Mouse (Mus musculus): Measurements from ENCODE around the gene Ascl3. TPM values are rescaled to one million over a fixed set of nuclear protein-coding genes. Genes with fewer than 3 reads are reported as not detected.

Ascl3 gene
- total RNA-seq, 4 experiments from 2014 or later: not detected

- no peak for DNase-seq (ENCODE audit: low spot score)
Observed at GRCm38 (mm10) chr7:109710069-109710468, 21.5 kb downstream of the Ascl3 start.

GRCm38 (mm10) chr7:109708961-109709382, 22.6 kb downstream of the Ascl3 start:
- peak; percentile 71 for DNase-seq (ENCODE audit: low spot score)

GRCm38 (mm10) chr7:109707023-109707785, 24.3 kb downstream of the Ascl3 start:
- DNase-seq (ENCODE audit: low spot score): peak; percentile 57

- DNase-seq (ENCODE audit: low spot score): no peak
Observed at GRCm38 (mm10) chr7:109704461-109704860, 27.1 kb downstream of the Ascl3 start.

- DNase-seq (ENCODE audit: low spot score): no peak
Observed at GRCm38 (mm10) chr7:109704016-109704377, 27.5 kb downstream of the Ascl3 start.

DNA sequence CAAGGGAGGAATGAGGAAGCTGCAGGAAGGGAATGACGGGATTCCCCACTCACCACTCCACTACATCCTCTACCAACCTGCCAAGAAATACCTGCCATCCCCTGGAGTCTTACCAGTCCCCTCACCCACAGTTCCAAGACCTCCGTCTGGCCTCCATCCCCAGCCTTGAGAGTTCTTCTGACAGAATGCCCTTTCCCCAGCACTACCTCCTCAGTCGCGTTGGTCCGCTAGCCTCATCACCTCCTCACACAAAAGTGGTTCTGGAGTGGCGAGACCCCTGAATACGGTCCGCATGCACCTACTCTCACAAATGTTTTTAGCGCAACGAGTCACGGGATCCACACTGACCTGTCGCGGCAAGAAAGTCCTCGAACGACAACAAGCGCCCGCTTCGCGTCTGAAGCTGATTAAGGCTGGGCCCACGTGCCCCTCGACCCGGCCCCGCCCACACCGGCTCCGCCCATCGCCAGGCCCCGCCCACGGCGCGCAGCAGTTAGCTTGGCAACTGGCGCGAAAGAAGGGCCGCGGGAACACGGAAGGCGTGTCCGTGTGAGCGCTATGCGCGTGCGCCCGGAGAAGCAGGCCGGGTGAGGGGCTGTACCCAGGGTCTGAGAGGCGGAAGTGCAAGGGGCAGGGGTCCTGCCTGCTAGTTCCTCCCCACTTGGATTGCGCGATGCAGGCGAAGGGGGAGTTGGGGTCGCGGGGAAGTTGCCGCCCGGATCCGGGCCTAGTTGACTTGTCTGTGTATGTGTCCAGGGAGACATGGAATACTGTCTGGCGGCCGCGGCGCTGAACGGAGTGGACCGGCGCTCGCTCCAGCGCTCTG, 28.1 kb downstream of the Ascl3 start, which contains the start of the genes St5 and Akip1:
St5 (minus strand) TSS at position 416 of the 826 bp plus-strand sequence.
Akip1 (plus strand) TSS at position 501 of the 826 bp plus-strand sequence.
- DNase-seq (ENCODE audit: low spot score): peak; percentile 94

- DNase-seq (ENCODE audit: low spot score): no peak
Observed at GRCm38 (mm10) chr7:109702721-109703120, 28.8 kb downstream of the Ascl3 start.

GRCm38 (mm10) chr7:109700213-109700612, 31.3 kb downstream of the Ascl3 start:
- DNase-seq (ENCODE audit: low spot score): no peak

DNA sequence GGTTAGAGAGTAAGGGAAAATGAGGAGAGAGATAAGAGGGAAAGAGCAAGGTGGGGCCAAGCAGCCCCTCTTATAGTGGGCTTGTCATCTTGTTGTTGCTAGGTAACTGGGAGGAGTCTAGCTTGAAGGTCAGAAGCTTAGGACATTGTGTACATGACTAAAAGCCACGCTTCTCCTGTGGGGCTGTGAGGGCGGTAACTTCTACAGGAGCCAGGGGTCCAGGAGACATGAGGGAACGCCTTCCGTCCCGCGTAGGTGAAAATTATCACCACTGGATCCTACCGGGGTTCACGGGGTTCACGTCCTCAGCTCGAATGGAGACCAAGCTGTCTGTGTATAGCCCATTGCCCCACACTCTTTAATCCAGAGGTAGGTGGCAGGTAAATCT, 36.2 kb downstream of the Ascl3 start:
- DNase-seq (ENCODE audit: low spot score): no peak

- no peak for DNase-seq (ENCODE audit: low spot score)
Observed at GRCm38 (mm10) chr7:109694576-109695338, 36.8 kb downstream of the Ascl3 start.

DNA sequence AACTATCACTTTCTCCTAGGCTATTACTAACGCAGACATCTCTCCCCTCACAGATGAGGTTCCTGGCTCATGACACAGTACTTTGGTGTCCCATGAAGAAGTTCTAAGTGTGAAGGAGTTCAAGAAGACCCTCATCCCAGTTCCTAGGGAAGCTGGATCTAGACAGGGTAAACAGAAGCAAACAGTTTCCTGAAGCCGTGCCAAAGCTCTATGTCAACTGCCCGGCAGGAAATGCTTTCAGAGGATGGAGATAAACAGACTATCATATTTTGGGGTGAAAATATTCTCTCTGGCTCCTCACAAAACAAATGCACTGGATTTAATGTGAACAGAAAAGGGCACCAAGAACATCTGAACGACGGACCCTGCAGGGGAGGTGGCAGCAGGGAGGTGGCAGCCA, 40.6 kb downstream of the Ascl3 start:
- no peak for DNase-seq (ENCODE audit: low spot score)

GRCm38 (mm10) chr7:109690101-109690500, 41.4 kb downstream of the Ascl3 start:
- DNase-seq (ENCODE audit: low spot score): no peak

DNA sequence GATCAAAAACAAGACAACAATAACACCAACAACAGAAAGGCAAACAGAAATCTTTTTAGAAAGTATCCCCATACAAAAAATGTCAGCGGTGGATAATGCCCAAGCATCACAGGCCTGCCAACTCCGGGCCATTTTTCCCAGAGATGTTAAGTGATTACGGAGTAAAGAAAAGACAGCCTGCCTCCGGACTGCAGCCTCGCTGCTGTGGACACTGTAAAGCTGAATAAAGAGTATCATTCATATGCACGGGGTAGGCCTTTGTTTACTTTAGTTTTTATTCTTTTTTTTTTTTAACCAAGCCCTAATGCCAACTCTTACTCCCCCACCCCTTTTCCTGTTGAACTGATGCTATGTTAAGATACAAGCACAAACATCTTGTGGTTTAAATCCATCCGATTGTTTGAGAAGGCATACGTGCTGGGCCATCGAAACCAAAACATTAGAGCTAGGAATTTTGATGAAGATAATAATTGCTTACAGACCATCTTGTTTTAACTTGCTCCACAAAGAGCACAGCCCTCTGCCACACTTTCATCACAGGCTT, 44.9 kb downstream of the Ascl3 start:
- DNase-seq (ENCODE audit: low spot score): no peak

DNA sequence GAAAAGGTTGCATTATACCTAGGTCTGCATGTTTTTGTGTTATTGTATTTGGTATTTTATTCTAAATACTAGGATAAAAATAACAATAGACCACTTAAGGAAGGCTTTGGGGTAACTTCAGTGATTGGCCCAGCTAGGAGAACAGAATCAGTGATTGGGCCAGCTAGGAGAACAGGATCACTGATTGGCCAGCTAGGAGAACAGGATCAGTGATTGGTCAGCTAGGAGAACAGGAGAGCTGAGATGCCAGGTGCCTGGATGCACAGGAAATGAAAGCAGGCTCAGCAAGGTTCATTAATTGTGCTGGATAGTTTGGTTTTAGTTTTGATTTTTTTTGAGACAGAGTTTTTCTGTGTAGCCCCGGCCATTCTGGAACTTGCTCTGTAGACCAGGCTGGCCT, 50.6 kb downstream of the Ascl3 start:
- no peak for DNase-seq (ENCODE audit: low spot score)

GRCm38 (mm10) chr7:109680284-109680683, 51.2 kb downstream of the Ascl3 start:
- DNase-seq (ENCODE audit: low spot score): no peak

Other genes with a start within 250 kb of the Ascl3 start
- under 1 TPM; 0.13 to 0.37 (median 0.15) TPM for gene Trim66, start 223.6 kb downstream of the Ascl3 start, total RNA-seq (2022)
- gene Rpl27a, start 212.6 kb downstream of the Ascl3 start, total RNA-seq (2022): 100 to 1,000 TPM in 2 of 4 experiments, 10 to 100 TPM in 2; 82.2 to 125 (median 99.4) TPM
- gene St5, start 28.1 kb downstream of the Ascl3 start, total RNA-seq (2022): 10 to 100 TPM; 21.3 to 28.7 (median 22.7) TPM
- gene Akip1, start 28.0 kb downstream of the Ascl3 start, total RNA-seq (2022): 10 to 100 TPM; 13.7 to 17.8 (median 16.3) TPM
- not detected for gene BC051019, start 7.9 kb downstream of the Ascl3 start, total RNA-seq (2022)
- 10 to 100 TPM; 30.1 to 35.1 (median 31.0) TPM for gene Tmem9b, start 21.1 kb upstream of the Ascl3 start, total RNA-seq (2022)
- gene Nrip3, start 50.3 kb upstream of the Ascl3 start, total RNA-seq (2022): under 1 TPM; 0.09 to 0.25 (median 0.19) TPM
- gene Scube2, start 134.0 kb upstream of the Ascl3 start, total RNA-seq (2022): 10 to 100 TPM; 24.5 to 32.4 (median 28.6) TPM
- 100 to 1,000 TPM; 128 to 158 (median 144) TPM for gene Dennd5a, start 228.7 kb upstream of the Ascl3 start, total RNA-seq (2022)